Mouse (Mus musculus): Measurements from ENCODE around the gene Cypt3. TPM values are rescaled to one million over a fixed set of nuclear protein-coding genes. Genes with fewer than 3 reads are reported as not detected.

Gene Cypt3
- polyA plus RNA-seq (2012; rRNA removed): not detected in 2 replicates

DNA sequence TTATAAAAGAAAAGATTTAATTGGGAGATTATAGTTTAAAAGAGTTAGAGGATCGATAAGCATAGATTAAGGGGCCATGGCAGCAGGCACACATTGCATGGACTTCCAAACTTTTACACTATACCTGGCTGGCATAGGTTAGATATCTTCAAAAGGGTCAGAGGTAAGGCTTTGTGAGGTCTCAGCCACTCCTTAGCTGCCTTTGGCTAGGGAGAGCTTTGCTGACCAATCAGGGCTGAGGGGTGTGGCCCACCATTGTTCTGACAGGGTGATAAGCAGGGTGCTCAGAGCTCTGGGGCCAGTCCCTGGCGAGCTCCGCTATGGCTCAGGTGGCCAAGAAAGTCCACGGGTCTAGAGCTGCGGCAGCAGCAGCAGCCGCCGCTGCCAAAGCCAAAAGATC is at the start of gene Cypt3:
TSS of gene Cypt3 (plus strand) at position 301 of the 400 bp plus-strand sequence.
- DNase-seq: no peak
- no peaks in the 10 kb centered on the region for H3K4me1 ChIP-seq (ENCODE audit: control insufficient read depth, insufficient read depth, low read length)
- no peak for TF ChIP-seq CTCF (IDR thresholded peaks at IDR 0.05; ENCODE audit: insufficient read depth, low read length)
- TF ChIP-seq POLR2A (IDR thresholded peaks at IDR 0.05; ENCODE audit: borderline replicate concordance, extremely low read depth, low read depth, low read length): no peak
- 72% methylated on average over 7 of the region's 7 CpGs for WGBS
- no peak within 1 kb of the TSS for H3K4me3 ChIP-seq (replicated peaks; ENCODE audit: extremely low read depth, low read depth, low read length)

DNA sequence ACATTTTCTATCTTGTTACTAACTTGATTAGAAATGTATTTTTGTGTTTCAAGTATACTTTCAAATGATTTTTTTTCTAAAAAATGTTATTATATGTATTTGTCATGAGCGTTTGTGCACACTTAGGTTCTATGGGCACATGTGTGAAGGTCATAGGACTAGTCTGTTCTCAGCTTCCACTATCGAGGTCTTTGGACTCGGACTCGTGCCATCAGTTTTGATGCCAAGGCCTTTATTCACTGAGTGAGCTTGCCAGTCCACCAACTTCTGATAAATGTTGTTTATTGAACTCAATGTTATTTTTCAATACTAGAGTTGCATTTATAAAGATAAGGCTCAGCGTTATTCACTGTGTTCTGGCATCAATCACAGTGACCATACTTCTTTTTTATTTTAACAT is 42.9 kb upstream of the Cypt3 start:
- no peak for TF ChIP-seq CTCF (IDR thresholded peaks at IDR 0.05; ENCODE audit: insufficient read depth, low read length)
- H3K4me1 ChIP-seq (ENCODE audit: control insufficient read depth, insufficient read depth, low read length): no peaks in the 10 kb centered on the region
- WGBS: 80% methylated on average over 5 of the region's 5 CpGs
- no peak overlapping the region for H3K4me3 ChIP-seq (replicated peaks; ENCODE audit: extremely low read depth, low read depth, low read length)
- DNase-seq: no peak

DNA sequence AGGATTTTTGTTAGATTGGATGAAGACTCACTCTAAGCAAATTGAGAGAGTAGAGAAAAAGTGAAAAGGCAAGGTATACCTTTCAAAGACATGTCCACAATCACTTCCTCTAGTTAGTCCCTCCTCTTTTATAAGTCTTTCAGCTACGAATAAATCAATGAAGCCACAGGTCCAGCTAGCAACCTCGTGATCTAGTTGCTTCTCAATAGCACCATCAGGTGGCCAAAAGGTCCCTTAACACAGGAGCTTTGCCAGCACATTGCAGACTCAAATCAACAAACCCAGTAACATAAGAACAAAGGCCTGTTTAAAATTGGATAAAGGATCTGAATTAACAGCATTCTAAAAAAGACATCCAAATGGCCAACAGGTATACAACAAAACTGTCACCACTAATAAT is 30.0 kb upstream of the Cypt3 start:
- H3K4me3 ChIP-seq (replicated peaks; ENCODE audit: extremely low read depth, low read depth, low read length): no peak overlapping the region
- no peak for DNase-seq
- WGBS: 24% methylated on average over 2 of the region's 2 CpGs
- no peaks in the 10 kb centered on the region for H3K4me1 ChIP-seq (ENCODE audit: control insufficient read depth, insufficient read depth, low read length)
- TF ChIP-seq POLR2A (IDR thresholded peaks at IDR 0.05; ENCODE audit: borderline replicate concordance, extremely low read depth, low read depth, low read length): no peak
- TF ChIP-seq CTCF (IDR thresholded peaks at IDR 0.05; ENCODE audit: insufficient read depth, low read length): 0 out of 2 replicates have a peak, but pooled peaks have one; percentile 15

- no peak for DNase-seq
- 74% methylated on average over 2 of the region's 2 CpGs for WGBS
- no peak for TF ChIP-seq POLR2A (IDR thresholded peaks at IDR 0.05; ENCODE audit: borderline replicate concordance, extremely low read depth, low read depth, low read length)
- no peak for TF ChIP-seq CTCF (IDR thresholded peaks at IDR 0.05; ENCODE audit: insufficient read depth, low read length)
- Histone ChIP-seq H3K4me3 (replicated peaks; ENCODE audit: extremely low read depth, low read depth, low read length) (no peak overlapping the region), H3K4me1 (ENCODE audit: control insufficient read depth, insufficient read depth, low read length) (no peaks in the 10 kb centered on the region)
Observed at GRCm38 (mm10) chrX:153556634-153557033, 1.8 kb upstream of the Cypt3 start.

- DNase-seq: no peak
- 52% methylated on average over 1 of the region's 1 CpGs for WGBS
Observed at GRCm38 (mm10) chrX:153564650-153565049, 6.3 kb downstream of the Cypt3 start.

DNA sequence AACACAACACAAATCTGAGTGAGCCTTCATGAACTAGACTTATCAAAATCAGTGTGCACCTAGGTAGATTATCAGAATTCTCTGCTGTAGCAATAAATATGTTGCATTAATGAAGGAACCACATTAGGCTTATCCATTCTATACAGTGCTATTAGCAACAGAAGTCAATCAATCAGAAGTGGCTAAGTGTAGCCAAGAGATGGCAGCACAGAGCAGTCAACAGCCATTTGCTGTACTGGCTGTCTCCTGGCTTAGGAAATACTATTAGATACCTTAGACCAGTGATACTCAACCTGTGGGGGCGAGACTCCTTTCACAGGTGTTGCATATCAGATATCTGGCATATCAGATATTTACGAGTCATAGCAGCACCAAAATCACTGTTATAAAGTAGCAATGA is 41.2 kb downstream of the Cypt3 start:
- Histone ChIP-seq H3K4me3 (replicated peaks; ENCODE audit: extremely low read depth, low read depth, low read length) (no peak overlapping the region), H3K4me1 (ENCODE audit: control insufficient read depth, insufficient read depth, low read length) (no peaks in the 10 kb centered on the region)
- DNase-seq: no peak
- 50% methylated on average over 2 of the region's 2 CpGs for WGBS
- TF ChIP-seq POLR2A (IDR thresholded peaks at IDR 0.05; ENCODE audit: borderline replicate concordance, extremely low read depth, low read depth, low read length): no peak
- no peak for TF ChIP-seq CTCF (IDR thresholded peaks at IDR 0.05; ENCODE audit: insufficient read depth, low read length)

More at GRCm38 (mm10) chrX:153564650-153565049, 6.3 kb downstream of the Cypt3 start:
- no peak overlapping the region for H3K4me3 ChIP-seq (replicated peaks; ENCODE audit: extremely low read depth, low read depth, low read length)
- no peaks in the 10 kb centered on the region for H3K4me1 ChIP-seq (ENCODE audit: control insufficient read depth, insufficient read depth, low read length)
- TF ChIP-seq CTCF (IDR thresholded peaks at IDR 0.05; ENCODE audit: insufficient read depth, low read length): no peak
- TF ChIP-seq POLR2A (IDR thresholded peaks at IDR 0.05; ENCODE audit: borderline replicate concordance, extremely low read depth, low read depth, low read length): no peak

Other genes starting within 250 kb of the Cypt3 start
- 34.1 and 39.1 TPM in 2 replicates for gene Ubqln2, start 60.4 kb upstream of the Cypt3 start, polyA plus RNA-seq (2012; rRNA removed)
- 2.8 and 4.2 TPM in 2 replicates for gene Kctd12b, start 137.8 kb downstream of the Cypt3 start, polyA plus RNA-seq (2012; rRNA removed)
- gene Nbdy, start 165.0 kb downstream of the Cypt3 start, polyA plus RNA-seq (2012; rRNA removed): 39.1 and 52.7 TPM in 2 replicates